Mouse (Mus musculus): ENCODE results near the gene Atm. TPM values are rescaled to one million over a fixed set of nuclear protein-coding genes. Genes with fewer than 3 reads are reported as not detected.
A peak's percentile ranks its signal among the peaks of the same experiment; 100 is the strongest.

Atm gene
- polyA plus RNA-seq, 1 experiment from 2014 or later: 11.7 TPM

DNA sequence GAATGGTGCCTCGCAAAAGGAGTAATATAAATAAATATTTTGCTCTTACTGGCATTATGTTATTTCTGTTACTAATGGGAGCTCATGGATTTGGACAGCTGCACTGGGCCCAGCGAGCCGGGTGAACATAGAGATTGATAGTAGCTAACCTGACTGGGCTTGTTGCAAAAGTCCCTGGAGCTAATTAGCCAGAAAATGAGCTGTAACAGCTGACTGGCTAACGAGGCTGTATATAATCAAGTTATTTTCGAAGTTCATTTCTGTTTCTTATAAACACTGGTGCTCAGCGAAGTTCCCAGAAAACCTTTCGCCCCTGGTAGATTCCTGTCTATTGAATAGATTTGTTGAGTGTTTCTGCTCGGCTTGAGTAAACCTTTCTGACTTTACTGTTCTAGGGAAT lies 133.5 kb downstream of the Atm start:
- no peaks in the 10 kb centered on the region for H3K9me3 ChIP-seq (ENCODE audit: control insufficient read depth, low read length)
- H3K27ac ChIP-seq (ENCODE audit: low read depth, low read length): no peak overlapping the region
- no peak overlapping the region for H3K4me2 ChIP-seq
- H3K27me3 ChIP-seq (replicated peaks; ENCODE audit: control insufficient read depth, insufficient read depth, low read length): no peaks in the 10 kb centered on the region
- DNase-seq (ENCODE audit: low spot score) (no peak), ATAC-seq (replicated peaks; ENCODE audit: low FRiP score) (no peak)
- H3K9ac ChIP-seq (ENCODE audit: low read depth, low read length): no peak overlapping the region
- 81% methylated on average over 8 of the region's 8 CpGs for WGBS
- H3K36me3 ChIP-seq (ENCODE audit: control insufficient read depth, insufficient read depth, low read length): no peaks in the 10 kb centered on the region
- H3K4me3 ChIP-seq (ENCODE audit: low read depth, low read length): no peak overlapping the region
- H3K4me1 ChIP-seq (replicated peaks; ENCODE audit: control insufficient read depth, insufficient read depth, low read length): peaks cover 3% of the 10 kb centered on the region; the same call in 1 of the 2 replicates

DNA sequence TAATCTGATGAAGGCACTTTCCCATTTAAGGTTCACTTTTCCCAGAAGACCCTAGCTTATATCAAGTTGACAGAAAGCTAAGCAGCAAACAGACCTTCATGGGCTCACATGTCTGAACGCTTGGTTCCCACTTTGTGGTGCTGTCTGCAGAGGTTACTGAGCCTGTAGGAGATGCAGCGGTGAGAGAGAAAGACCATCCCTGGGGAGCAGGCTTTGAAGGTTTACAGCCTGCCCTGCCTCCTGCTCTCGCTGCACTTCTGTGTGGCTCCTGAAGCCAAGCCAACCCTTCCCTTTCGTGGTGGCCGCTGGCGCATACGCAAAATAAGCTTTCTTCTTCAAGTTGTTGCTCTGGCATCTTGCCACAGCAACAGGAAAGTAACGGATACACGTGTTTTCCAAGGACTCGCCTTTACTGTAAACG lies 134.2 kb downstream of the Atm start, which contains the start of gene 4930550C14Rik:
4930550C14Rik (plus strand) TSS at position 35 of the 421 bp plus-strand sequence.
- H3K36me3 ChIP-seq (ENCODE audit: control insufficient read depth, insufficient read depth, low read length): no peaks in the 10 kb centered on the region
- peaks cover 3% of the 10 kb centered on the region; the same call in 1 of the 2 replicates for H3K4me1 ChIP-seq (replicated peaks; ENCODE audit: control insufficient read depth, insufficient read depth, low read length)
- H3K4me2 ChIP-seq: peak within 1 kb of the TSS; percentile 18
- 39% methylated on average over 11 of the region's 11 CpGs for whole genome bisulfite sequencing
- no peak within 1 kb of the TSS for H3K27ac ChIP-seq (ENCODE audit: low read depth, low read length)
- no peak within 1 kb of the TSS for H3K4me3 ChIP-seq (ENCODE audit: low read depth, low read length)
- no peaks in the 10 kb centered on the region for H3K9me3 ChIP-seq (ENCODE audit: control insufficient read depth, low read length)
- no peak within 1 kb of the TSS for H3K9ac ChIP-seq (ENCODE audit: low read depth, low read length)
- DNase-seq (ENCODE audit: low spot score) (no peak), ATAC-seq (replicated peaks; ENCODE audit: low FRiP score) (no peak)
- H3K27me3 ChIP-seq (replicated peaks; ENCODE audit: control insufficient read depth, insufficient read depth, low read length): no peaks in the 10 kb centered on the region

DNA sequence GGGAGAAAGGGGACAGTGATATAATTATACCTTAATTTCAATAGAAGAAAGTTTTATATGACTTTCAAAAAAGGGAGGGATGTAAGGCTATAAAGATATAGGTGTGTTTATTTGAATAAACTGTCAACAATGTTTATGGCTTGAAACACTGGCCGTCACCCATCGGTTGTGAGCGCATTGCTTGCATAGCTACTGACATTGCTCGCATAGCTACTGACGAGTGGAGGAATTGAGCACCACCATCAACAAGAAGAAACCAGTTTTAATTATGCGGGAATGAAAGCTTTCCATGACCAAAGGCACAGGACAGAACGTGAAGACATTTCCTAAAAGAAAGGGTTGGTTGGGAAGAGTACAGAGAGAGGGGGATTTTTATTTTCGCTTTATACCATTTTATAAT lies 135.4 kb downstream of the Atm start:
- ATAC-seq (replicated peaks; ENCODE audit: low FRiP score) (no peak), DNase-seq (ENCODE audit: low spot score) (no peak)
- Histone ChIP-seq H3K9ac (ENCODE audit: low read depth, low read length) (no peak overlapping the region), H3K27me3 (replicated peaks; ENCODE audit: control insufficient read depth, insufficient read depth, low read length) (no peaks in the 10 kb centered on the region), H3K4me2 (no peak overlapping the region), H3K9me3 (ENCODE audit: control insufficient read depth, low read length) (no peaks in the 10 kb centered on the region), H3K4me3 (ENCODE audit: low read depth, low read length) (no peak overlapping the region), H3K36me3 (ENCODE audit: control insufficient read depth, insufficient read depth, low read length) (no peaks in the 10 kb centered on the region), H3K4me1 (replicated peaks; ENCODE audit: control insufficient read depth, insufficient read depth, low read length) (peaks cover 3% of the 10 kb centered on the region; the same call in 1 of the 2 replicates), H3K27ac (ENCODE audit: low read depth, low read length) (no peak overlapping the region)
- 85% methylated on average over 8 of the region's 8 CpGs for WGBS

DNA sequence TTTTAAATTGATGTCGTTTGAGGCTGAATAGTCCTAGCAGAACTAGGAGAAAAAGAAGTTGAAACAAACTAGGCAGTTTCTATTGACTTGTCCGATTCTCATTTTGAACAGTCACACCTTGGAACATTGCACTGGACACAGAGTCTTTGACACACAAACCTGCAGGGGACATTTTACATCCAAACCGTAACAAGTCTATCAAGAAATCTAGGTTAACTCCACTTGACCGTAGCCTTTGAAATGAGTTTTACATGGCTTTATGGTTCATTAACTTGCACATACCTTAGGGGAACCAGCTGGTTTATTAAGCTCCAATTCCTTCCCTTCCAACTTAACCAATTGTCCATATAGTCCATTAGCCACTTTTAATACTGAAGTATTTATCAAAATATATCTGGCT lies 135.8 kb downstream of the Atm start:
- DNase-seq (ENCODE audit: low spot score) (no peak), ATAC-seq (replicated peaks; ENCODE audit: low FRiP score) (no peak)
- H3K27me3 ChIP-seq (replicated peaks; ENCODE audit: control insufficient read depth, insufficient read depth, low read length): no peaks in the 10 kb centered on the region
- WGBS: 87% methylated on average over 4 of the region's 4 CpGs
- H3K4me1 ChIP-seq (replicated peaks; ENCODE audit: control insufficient read depth, insufficient read depth, low read length): peaks cover 3% of the 10 kb centered on the region; the same call in 1 of the 2 replicates
- no peaks in the 10 kb centered on the region for H3K9me3 ChIP-seq (ENCODE audit: control insufficient read depth, low read length)
- H3K4me3 ChIP-seq (ENCODE audit: low read depth, low read length): no peak overlapping the region
- no peak overlapping the region for H3K9ac ChIP-seq (ENCODE audit: low read depth, low read length)
- no peak overlapping the region for H3K27ac ChIP-seq (ENCODE audit: low read depth, low read length)
- H3K4me2 ChIP-seq: no peak overlapping the region
- no peaks in the 10 kb centered on the region for H3K36me3 ChIP-seq (ENCODE audit: control insufficient read depth, insufficient read depth, low read length)

DNA sequence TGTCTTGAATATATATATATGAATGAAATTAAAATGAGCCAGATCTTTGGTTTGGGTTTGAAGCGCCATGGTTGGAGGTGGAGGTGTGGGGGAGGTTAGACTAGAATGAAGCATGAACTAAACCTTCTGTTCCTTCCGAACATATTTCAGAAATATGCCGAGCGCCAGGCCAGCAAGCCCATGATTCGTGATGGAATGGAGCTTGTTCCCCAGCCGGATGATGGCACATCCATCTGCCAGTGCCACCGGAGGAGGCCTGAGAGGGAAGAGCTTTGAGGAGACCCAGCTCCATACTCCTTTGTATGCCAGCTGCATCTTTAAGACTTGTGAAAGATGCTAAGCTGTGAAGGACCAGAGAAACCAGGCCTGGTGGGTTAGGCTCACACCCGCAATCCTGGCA lies 137.0 kb downstream of the Atm start:
- H3K4me1 ChIP-seq (replicated peaks; ENCODE audit: control insufficient read depth, insufficient read depth, low read length): peaks cover 3% of the 10 kb centered on the region; the same call in 1 of the 2 replicates
- 90% methylated on average over 8 of the region's 8 CpGs for WGBS
- H3K27me3 ChIP-seq (replicated peaks; ENCODE audit: control insufficient read depth, insufficient read depth, low read length): no peaks in the 10 kb centered on the region
- ATAC-seq (replicated peaks; ENCODE audit: low FRiP score) (no peak), DNase-seq (ENCODE audit: low spot score) (no peak)
- H3K9ac ChIP-seq (ENCODE audit: low read depth, low read length): no peak overlapping the region
- no peak overlapping the region for H3K4me2 ChIP-seq
- H3K36me3 ChIP-seq (ENCODE audit: control insufficient read depth, insufficient read depth, low read length): no peaks in the 10 kb centered on the region
- H3K4me3 ChIP-seq (ENCODE audit: low read depth, low read length): no peak overlapping the region
- H3K9me3 ChIP-seq (ENCODE audit: control insufficient read depth, low read length): no peaks in the 10 kb centered on the region
- H3K27ac ChIP-seq (ENCODE audit: low read depth, low read length): no peak overlapping the region

DNA sequence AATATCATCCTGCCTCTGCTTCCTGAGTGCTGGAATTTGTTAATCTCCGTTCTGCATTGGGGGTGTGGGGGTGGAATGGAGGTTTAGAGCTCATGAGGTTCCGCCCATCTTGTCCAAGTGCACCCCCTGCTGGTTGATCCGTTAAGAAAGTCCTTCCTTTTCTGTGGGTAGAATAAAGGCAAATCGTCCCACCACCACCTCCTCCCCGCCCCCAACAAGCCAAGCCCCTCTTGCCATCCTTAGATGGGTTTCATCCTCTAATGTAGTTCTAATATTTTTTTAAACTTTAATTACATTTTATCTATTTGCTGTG lies 138.2 kb downstream of the Atm start:
- Histone ChIP-seq H3K9ac (ENCODE audit: low read depth, low read length) (no peak overlapping the region), H3K36me3 (ENCODE audit: control insufficient read depth, insufficient read depth, low read length) (no peaks in the 10 kb centered on the region), H3K27ac (ENCODE audit: low read depth, low read length) (no peak overlapping the region), H3K9me3 (ENCODE audit: control insufficient read depth, low read length) (no peaks in the 10 kb centered on the region), H3K4me3 (ENCODE audit: low read depth, low read length) (no peak overlapping the region), H3K27me3 (replicated peaks; ENCODE audit: control insufficient read depth, insufficient read depth, low read length) (no peaks in the 10 kb centered on the region), H3K4me1 (replicated peaks; ENCODE audit: control insufficient read depth, insufficient read depth, low read length) (peaks cover 3% of the 10 kb centered on the region; the same call in 1 of the 2 replicates), H3K4me2 (no peak overlapping the region)
- 6% methylated on average over 5 of the region's 5 CpGs for WGBS
- DNase-seq (ENCODE audit: low spot score): peak; percentile 57
- ATAC-seq (replicated peaks; ENCODE audit: low FRiP score): no peak; the same call in 1 of the 2 replicates

DNA sequence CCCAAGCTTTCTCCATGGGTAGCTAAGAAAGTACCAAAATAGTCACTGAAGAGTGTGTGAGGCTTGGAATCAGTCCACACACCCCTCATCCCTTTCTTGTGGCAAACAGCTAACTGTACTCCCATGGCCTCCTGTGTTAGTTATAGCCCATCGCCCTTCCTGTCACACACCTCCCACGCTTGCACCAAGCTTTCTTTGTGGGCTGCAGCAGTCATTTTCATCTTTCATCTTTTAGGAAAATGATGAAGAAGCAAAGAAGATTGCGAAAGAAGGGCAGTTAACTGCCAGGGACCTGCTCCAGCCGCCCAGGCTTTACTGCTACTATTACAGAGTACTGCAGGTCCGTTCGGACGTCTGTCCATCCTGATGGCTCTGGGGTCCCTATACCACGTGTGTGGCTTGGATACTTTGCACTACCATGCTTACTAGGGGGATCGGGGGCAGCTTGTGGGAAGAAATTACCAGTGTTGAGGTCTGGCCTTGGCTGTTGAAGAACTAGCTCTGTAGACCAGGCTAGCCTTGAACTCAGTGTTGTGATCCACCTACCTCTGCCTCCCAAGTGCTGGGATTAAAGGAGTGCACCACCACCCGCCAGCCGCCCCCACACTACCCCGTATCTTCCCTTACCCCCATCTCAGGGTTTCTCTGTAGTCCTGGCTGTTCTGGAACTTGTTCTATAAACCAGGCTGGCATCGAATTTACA lies 138.7 kb downstream of the Atm start:
- H3K9ac ChIP-seq (ENCODE audit: low read depth, low read length): no peak overlapping the region
- no peaks in the 10 kb centered on the region for H3K36me3 ChIP-seq (ENCODE audit: control insufficient read depth, insufficient read depth, low read length)
- H3K27me3 ChIP-seq (replicated peaks; ENCODE audit: control insufficient read depth, insufficient read depth, low read length): no peaks in the 10 kb centered on the region
- H3K27ac ChIP-seq (ENCODE audit: low read depth, low read length): no peak overlapping the region
- WGBS: 67% methylated on average over 13 of the region's 13 CpGs
- H3K4me3 ChIP-seq (ENCODE audit: low read depth, low read length): no peak overlapping the region
- H3K9me3 ChIP-seq (ENCODE audit: control insufficient read depth, low read length): no peaks in the 10 kb centered on the region
- DNase-seq (ENCODE audit: low spot score) (no peak), ATAC-seq (replicated peaks; ENCODE audit: low FRiP score) (no peak; the same call in 1 of the 2 replicates)
- no peak overlapping the region for H3K4me2 ChIP-seq
- peaks cover 3% of the 10 kb centered on the region; the same call in 1 of the 2 replicates for H3K4me1 ChIP-seq (replicated peaks; ENCODE audit: control insufficient read depth, insufficient read depth, low read length)

DNA sequence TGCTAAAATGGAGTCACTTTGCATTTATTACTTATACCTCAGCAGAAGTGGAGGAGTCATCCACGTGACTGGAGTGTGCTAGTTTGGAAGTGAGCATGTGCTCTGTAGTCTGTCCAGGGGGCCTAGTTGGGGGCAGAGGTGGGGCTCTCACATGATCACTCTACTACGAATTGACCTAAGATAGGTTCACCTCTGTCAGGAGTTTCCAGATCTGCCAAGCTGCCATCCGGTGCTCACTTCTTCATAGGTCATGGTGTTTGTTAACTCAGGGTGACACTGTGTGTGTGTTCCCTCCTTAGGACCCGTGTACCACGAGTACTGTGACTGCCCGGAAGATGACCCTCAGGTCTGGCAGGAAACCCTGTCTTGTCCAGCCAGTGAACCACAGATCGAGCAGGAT lies 146.4 kb downstream of the Atm start:
- no peak for ATAC-seq (replicated peaks; ENCODE audit: low FRiP score)
- Histone ChIP-seq H3K9ac (ENCODE audit: low read depth, low read length) (no peak overlapping the region), H3K4me1 (replicated peaks; ENCODE audit: control insufficient read depth, insufficient read depth, low read length) (no peaks in the 10 kb centered on the region), H3K4me3 (ENCODE audit: low read depth, low read length) (no peak overlapping the region), H3K9me3 (ENCODE audit: control insufficient read depth, low read length) (no peaks in the 10 kb centered on the region), H3K27ac (ENCODE audit: low read depth, low read length) (no peak overlapping the region), H3K27me3 (replicated peaks; ENCODE audit: control insufficient read depth, insufficient read depth, low read length) (no peaks in the 10 kb centered on the region), H3K36me3 (ENCODE audit: control insufficient read depth, insufficient read depth, low read length) (no peaks in the 10 kb centered on the region), H3K4me2 (no peak overlapping the region)
- 71% methylated on average over 7 of the region's 7 CpGs for WGBS
- no peak for DNase-seq (ENCODE audit: low spot score)
